Mouse (Mus musculus): ENCODE data around the gene Arid1a. TPM values are rescaled to one million over a fixed set of nuclear protein-coding genes. Genes with fewer than 3 reads are reported as not detected.

The Arid1a gene
- polyA plus RNA-seq, 1 experiment from 2014 or later = 40.5 TPM

GRCm38 (mm10) chr4:133757269-133757835, 783 bp upstream of the Arid1a start:
- peak overlapping the region; percentile 100 for H3K27ac ChIP-seq (ENCODE audit: low read depth)
- H3K36me3 ChIP-seq (ENCODE audit: control insufficient read depth, insufficient read depth, low read length) = no peaks in the 10 kb centered on the region
- WGBS = under 1% methylated on average over 38 of the region's 38 CpGs
- peak overlapping the region; percentile 100 for H3K4me3 ChIP-seq (ENCODE audit: low read depth, low read length)
- H3K9ac ChIP-seq (ENCODE audit: low read length) = peak overlapping the region; percentile 100
- DNase-seq (ENCODE audit: low spot score) = peak; percentile 92
- H3K4me1 ChIP-seq (replicated peaks; ENCODE audit: control insufficient read depth, insufficient read depth, low read length) = peaks cover 16% of the 10 kb centered on the region
- no peaks in the 10 kb centered on the region for H3K9me3 ChIP-seq (ENCODE audit: control insufficient read depth, low read length)
- no peaks in the 10 kb centered on the region for H3K27me3 ChIP-seq (replicated peaks; ENCODE audit: control insufficient read depth, insufficient read depth, low read length)
- ATAC-seq (replicated peaks; ENCODE audit: low FRiP score, low TSS enrichment, low read depth) = peak; percentile 21; the same call in 1 of the 2 replicates
- H3K4me2 ChIP-seq (ENCODE audit: low read length) = peak overlapping the region; percentile 92

GRCm38 (mm10) chr4:133755861-133756371, 653 bp downstream of the Arid1a start:
- peak overlapping the region; percentile 100 for H3K27ac ChIP-seq (ENCODE audit: low read depth)
- H3K4me2 ChIP-seq (ENCODE audit: low read length) = peak overlapping the region; percentile 92
- 6% methylated on average over 11 of the region's 11 CpGs for WGBS
- peaks cover 16% of the 10 kb centered on the region for H3K4me1 ChIP-seq (replicated peaks; ENCODE audit: control insufficient read depth, insufficient read depth, low read length)
- ATAC-seq (replicated peaks; ENCODE audit: low FRiP score, low TSS enrichment, low read depth) (no peak), DNase-seq (ENCODE audit: low spot score) (peak; percentile 78)
- no peaks in the 10 kb centered on the region for H3K27me3 ChIP-seq (replicated peaks; ENCODE audit: control insufficient read depth, insufficient read depth, low read length)
- H3K9me3 ChIP-seq (ENCODE audit: control insufficient read depth, low read length) = no peaks in the 10 kb centered on the region
- H3K9ac ChIP-seq (ENCODE audit: low read length) = peak overlapping the region; percentile 100
- H3K4me3 ChIP-seq (ENCODE audit: low read depth, low read length) = peak overlapping the region; percentile 100
- no peaks in the 10 kb centered on the region for H3K36me3 ChIP-seq (ENCODE audit: control insufficient read depth, insufficient read depth, low read length)

GRCm38 (mm10) chr4:133754871-133755765, 1.5 kb downstream of the Arid1a start:
- Histone ChIP-seq H3K27ac (ENCODE audit: low read depth) (peak overlapping the region; percentile 100), H3K36me3 (ENCODE audit: control insufficient read depth, insufficient read depth, low read length) (no peaks in the 10 kb centered on the region), H3K4me3 (ENCODE audit: low read depth, low read length) (peak overlapping the region; percentile 100), H3K4me2 (ENCODE audit: low read length) (peak overlapping the region; percentile 92), H3K4me1 (replicated peaks; ENCODE audit: control insufficient read depth, insufficient read depth, low read length) (peaks cover 24% of the 10 kb centered on the region), H3K9ac (ENCODE audit: low read length) (peak overlapping the region; percentile 100), H3K9me3 (ENCODE audit: control insufficient read depth, low read length) (no peaks in the 10 kb centered on the region), H3K27me3 (replicated peaks; ENCODE audit: control insufficient read depth, insufficient read depth, low read length) (no peaks in the 10 kb centered on the region)
- DNase-seq (ENCODE audit: low spot score) = peak; percentile 64
- ATAC-seq (replicated peaks; ENCODE audit: low FRiP score, low TSS enrichment, low read depth) = no peak
- 13% methylated on average over 10 of the region's 10 CpGs for WGBS

DNA sequence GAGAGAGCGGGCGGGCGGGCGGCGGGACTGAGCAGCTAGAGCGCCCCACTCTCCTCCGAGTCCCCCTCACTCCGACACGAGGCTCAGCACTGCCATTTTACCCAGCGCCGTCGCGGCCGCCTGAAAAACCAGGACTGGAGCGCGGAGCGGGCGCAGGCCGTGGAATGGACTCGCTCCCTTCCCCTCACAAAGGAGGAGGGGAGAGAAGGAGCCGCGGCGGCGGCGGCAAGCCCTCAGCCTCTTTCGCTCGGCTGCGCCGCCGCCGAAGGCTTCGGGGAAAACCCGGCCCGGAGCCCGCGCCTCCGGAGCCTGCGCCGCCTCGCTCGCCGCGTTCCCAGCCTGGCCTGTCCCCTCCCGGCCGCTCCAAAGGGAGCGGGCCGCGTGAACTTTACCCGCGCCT, 2.3 kb downstream of the Arid1a start:
- DNase-seq (ENCODE audit: low spot score) (peak; percentile 99), ATAC-seq (replicated peaks; ENCODE audit: low FRiP score, low TSS enrichment, low read depth) (peak; percentile 87)
- peak overlapping the region; percentile 100 for H3K9ac ChIP-seq (ENCODE audit: low read length)
- peaks cover 28% of the 10 kb centered on the region for H3K4me1 ChIP-seq (replicated peaks; ENCODE audit: control insufficient read depth, insufficient read depth, low read length)
- no peaks in the 10 kb centered on the region for H3K27me3 ChIP-seq (replicated peaks; ENCODE audit: control insufficient read depth, insufficient read depth, low read length)
- under 1% methylated on average over 38 of the region's 50 CpGs for WGBS
- peak overlapping the region; percentile 100 for H3K4me3 ChIP-seq (ENCODE audit: low read depth, low read length)
- peak overlapping the region; percentile 100 for H3K27ac ChIP-seq (ENCODE audit: low read depth)
- peak overlapping the region; percentile 92 for H3K4me2 ChIP-seq (ENCODE audit: low read length)
- H3K9me3 ChIP-seq (ENCODE audit: control insufficient read depth, low read length) = no peaks in the 10 kb centered on the region
- H3K36me3 ChIP-seq (ENCODE audit: control insufficient read depth, insufficient read depth, low read length) = 0 out of 2 replicates have a peak, but pooled peaks cover under 1% of the 10 kb centered on the region

- WGBS = under 1% methylated on average over 62 of the region's 99 CpGs
- Histone ChIP-seq H3K27ac (ENCODE audit: low read depth) (peak overlapping the region; percentile 100), H3K4me3 (ENCODE audit: low read depth, low read length) (peak overlapping the region; percentile 100), H3K4me1 (replicated peaks; ENCODE audit: control insufficient read depth, insufficient read depth, low read length) (peaks cover 34% of the 10 kb centered on the region), H3K9ac (ENCODE audit: low read length) (peak overlapping the region; percentile 100), H3K4me2 (ENCODE audit: low read length) (peak overlapping the region; percentile 94), H3K27me3 (replicated peaks; ENCODE audit: control insufficient read depth, insufficient read depth, low read length) (no peaks in the 10 kb centered on the region), H3K36me3 (ENCODE audit: control insufficient read depth, insufficient read depth, low read length) (0 out of 2 replicates have a peak, but pooled peaks cover 4% of the 10 kb centered on the region), H3K9me3 (ENCODE audit: control insufficient read depth, low read length) (no peaks in the 10 kb centered on the region)
- ATAC-seq (replicated peaks; ENCODE audit: low FRiP score, low TSS enrichment, low read depth) (peak; percentile 50), DNase-seq (ENCODE audit: low spot score) (peak; percentile 85)
These were observed 3.0 kb downstream of the Arid1a start for GRCm38 (mm10) chr4:133753375-133754190.

- WGBS = under 1% methylated on average over 88 of the region's 121 CpGs
- Histone ChIP-seq H3K27ac (ENCODE audit: low read depth) (peak overlapping the region; percentile 100), H3K4me1 (replicated peaks; ENCODE audit: control insufficient read depth, insufficient read depth, low read length) (peaks cover 40% of the 10 kb centered on the region), H3K4me3 (ENCODE audit: low read depth, low read length) (peak overlapping the region; percentile 100), H3K9me3 (ENCODE audit: control insufficient read depth, low read length) (no peaks in the 10 kb centered on the region), H3K9ac (ENCODE audit: low read length) (peak overlapping the region; percentile 100), H3K4me2 (ENCODE audit: low read length) (peak overlapping the region; percentile 94), H3K36me3 (ENCODE audit: control insufficient read depth, insufficient read depth, low read length) (0 out of 2 replicates have a peak, but pooled peaks cover 4% of the 10 kb centered on the region), H3K27me3 (replicated peaks; ENCODE audit: control insufficient read depth, insufficient read depth, low read length) (no peaks in the 10 kb centered on the region)
- ATAC-seq (replicated peaks; ENCODE audit: low FRiP score, low TSS enrichment, low read depth) = no peak
- peak; percentile 76 for DNase-seq (ENCODE audit: low spot score)
These were observed 3.9 kb downstream of the Arid1a start for GRCm38 (mm10) chr4:133752449-133753374.

DNA sequence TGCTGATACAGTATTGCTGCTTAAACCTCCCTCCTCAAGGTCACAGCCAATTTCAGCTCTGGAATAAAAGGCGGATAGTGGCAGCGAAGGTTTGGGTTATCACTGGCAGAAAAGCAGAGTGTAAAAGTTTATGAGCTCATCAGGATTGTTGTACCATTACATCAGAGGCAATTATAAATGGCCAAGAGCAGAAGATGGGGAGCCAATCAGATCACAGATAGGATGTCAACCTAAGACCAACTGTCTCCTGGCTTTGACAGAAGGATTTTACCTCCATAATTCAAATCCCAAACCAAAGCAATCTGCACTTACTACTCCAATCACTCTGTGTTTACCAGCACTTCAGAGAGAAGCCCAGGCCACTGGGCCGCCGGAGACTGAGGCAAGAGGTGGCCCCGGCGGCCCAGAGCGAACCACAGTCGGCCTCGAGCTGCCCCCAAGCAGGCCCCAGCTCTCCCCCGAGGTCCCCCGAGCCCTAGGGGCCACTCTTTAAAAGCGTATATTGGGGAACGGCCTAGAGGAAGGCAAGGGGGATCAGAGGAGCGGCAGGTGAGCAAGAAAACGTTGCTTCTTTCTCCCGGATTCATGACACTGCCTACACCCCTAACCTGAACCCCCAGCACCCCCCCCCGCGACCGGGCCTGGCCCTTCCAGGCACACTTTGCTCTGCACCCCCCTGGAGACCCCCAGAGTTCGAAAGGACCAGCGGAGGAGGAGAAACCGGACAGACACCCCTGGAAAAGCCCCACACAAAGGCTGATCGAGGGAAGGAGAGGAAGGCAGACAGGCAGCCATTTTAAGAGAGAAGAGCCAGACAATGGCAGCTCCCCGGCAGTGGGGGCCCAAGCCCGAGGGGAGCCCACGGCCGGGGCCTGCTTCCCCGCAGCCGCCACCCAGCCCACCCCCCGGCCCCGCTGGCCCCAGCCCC, 4.8 kb downstream of the Arid1a start:
- ATAC-seq (replicated peaks; ENCODE audit: low FRiP score, low TSS enrichment, low read depth) (no peak), DNase-seq (ENCODE audit: low spot score) (peak; percentile 81)
- H3K9me3 ChIP-seq (ENCODE audit: control insufficient read depth, low read length) = no peaks in the 10 kb centered on the region
- H3K27me3 ChIP-seq (replicated peaks; ENCODE audit: control insufficient read depth, insufficient read depth, low read length) = no peaks in the 10 kb centered on the region
- H3K4me1 ChIP-seq (replicated peaks; ENCODE audit: control insufficient read depth, insufficient read depth, low read length) = peaks cover 40% of the 10 kb centered on the region
- H3K4me2 ChIP-seq (ENCODE audit: low read length) = peak overlapping the region; percentile 94
- H3K9ac ChIP-seq (ENCODE audit: low read length) = peak overlapping the region; percentile 100
- peak overlapping the region; percentile 100 for H3K27ac ChIP-seq (ENCODE audit: low read depth)
- 0 out of 2 replicates have a peak, but pooled peaks cover 4% of the 10 kb centered on the region for H3K36me3 ChIP-seq (ENCODE audit: control insufficient read depth, insufficient read depth, low read length)
- WGBS = under 1% methylated on average over 22 of the region's 31 CpGs
- peak overlapping the region; percentile 100 for H3K4me3 ChIP-seq (ENCODE audit: low read depth, low read length)

All from intestine, embryonic 14.5 days (tissue).